Comparison of ENCODE assay signal across 8 mouse cellular contexts in genomic region chr2:65237610-65238170, GRCm38 (mm10). TPM values are rescaled to one million over a fixed set of nuclear protein-coding genes. Genes with fewer than 3 reads are reported as not detected.
DNase-seq lines count a peak whose midpoint lies in the region; ATAC-seq lines count a peak whose summit lies in the region.

No protein-coding gene starts in this region.

- peak overlapping the region; percentile 78 for H3K4me3 ChIP-seq in heart, embryonic 15.5 days
- H3K4me3 ChIP-seq in macrophage (ENCODE audit: inconsistent target), result peak overlapping the region; percentile 16; the same call in 1 of the 2 replicates

- no peaks in the 10 kb centered on the region for H3K27me3 ChIP-seq in heart, embryonic 15.5 days

- DNase-seq in layer of hippocampus, adult 9-11 months, result peak; percentile 12
- no peak for DNase-seq in layer of hippocampus, adult 18-20 months (ENCODE audit: low spot score in 2 of 2)
- peak; percentile 21 to 31 for DNase-seq in cerebellum, postnatal 14 days
- peak; percentile 81 for DNase-seq in kidney, postnatal 10 days
- DNase-seq in spleen, postnatal 36 days (ENCODE audit: low spot score in 2 of 2), result peak; percentile 69 to 71
- DNase-seq in frontal cortex, adult 2 months (ENCODE audit: extremely low spot score in 1 of 2, low spot score in 1 of 2), result no peak

- peak overlapping the region; percentile 96 for H3K27ac ChIP-seq in heart, embryonic 15.5 days
- H3K27ac ChIP-seq in macrophage, result no peak overlapping the region

- ATAC-seq in heart, embryonic 15.5 days (replicated peaks; ENCODE audit: insufficient number of reproducible peaks, insufficient read depth, low FRiP score, low read depth), result peak; percentile 8; the same call in 1 of the 2 replicates

- peaks cover 4% of the 10 kb centered on the region; the same call in 1 of the 2 replicates for H3K4me1 ChIP-seq in heart, embryonic 15.5 days (replicated peaks)

- H3K4me2 ChIP-seq in heart, embryonic 15.5 days, result peak overlapping the region; percentile 88

- whole genome bisulfite sequencing in heart, embryonic 15.5 days, result 1% methylated on average over 22 of the region's 22 CpGs
- WGBS in macrophage (ENCODE audit: missing documents), result 7% methylated on average over 19 of the region's 22 CpGs

- H3K79me2 ChIP-seq in macrophage (ENCODE audit: inconsistent target), result no peaks in the 10 kb centered on the region

- no peaks in the 10 kb centered on the region for H3K9me3 ChIP-seq in heart, embryonic 15.5 days (replicated peaks)

- peak overlapping the region; percentile 82 for H3K9ac ChIP-seq in heart, embryonic 15.5 days

- H3K36me3 ChIP-seq in heart, embryonic 15.5 days, result no peaks in the 10 kb centered on the region
- no peaks in the 10 kb centered on the region for H3K36me3 ChIP-seq in macrophage (ENCODE audit: inconsistent target)

RNA-seq across cellular contexts. Expression of gene Cobll1, which starts 1.5 kb away (rescaled TPM):
- total RNA-seq in layer of hippocampus, adult 18-20 months (2021), result 1 to 10 TPM; 7.3 to 7.5 TPM
- polyA plus RNA-seq in heart, embryonic 15.5 days (2015; fragmentation: Nextera tagmentation; extraction: Ambion mirVana), result 9.9 and 10.7 TPM in 2 replicates
- 10 to 100 TPM in 2 of 26 experiments, 1 to 10 TPM in 21, under 1 TPM in 3; 0.55 to 30.7 (median 1.9) TPM for total RNA-seq in macrophage (2018; cell fraction: chromatin; rRNA removed)
- total RNA-seq in macrophage (2018; cell fraction: cytosol; rRNA removed), result 1 to 10 TPM in 14 of 26 experiments, under 1 TPM in 12; 0.58 to 3.0 (median 1.0) TPM
- 10 to 100 TPM in 2 of 26 experiments, 1 to 10 TPM in 22, under 1 TPM in 2; 0.87 to 23.4 (median 1.8) TPM for total RNA-seq in macrophage (2018; cell fraction: nucleus; rRNA removed)
- 0.34 to 0.47 TPM (median 0.40 TPM) in 3 replicates for polyA plus RNA-seq in macrophage (2018)
- 8.3 and 10.1 TPM in 2 replicates for polyA plus RNA-seq in frontal cortex, adult 2 months (2012; rRNA removed)

Comparison
In these comparisons a context has a peak if more than half of its experiments do, and no peak if none do; other contexts are left out.
1. DNase-seq: peak in layer of hippocampus, adult 9-11 months (single experiment), cerebellum, postnatal 14 days (2 of 2), kidney, postnatal 10 days (single experiment) and spleen, postnatal 36 days (2 of 2); none in layer of hippocampus, adult 18-20 months (0 of 2) and frontal cortex, adult 2 months (0 of 2).